Mouse (Mus musculus) MEL (cell line): Measurements from ENCODE around the gene Lbx2. TPM values are rescaled to one million over a fixed set of nuclear protein-coding genes. Genes with fewer than 3 reads are reported as not detected.

ENCODE experiments used
- DNase-seq: peaks from one replicate; pipeline ENCODE4 v3.0.0; 2011; ENCODE audit warnings: low read depth, low spot score
- H3K27ac ChIP-seq: 2 replicates; pipeline ENCODE4 v1.5.1; 2012; ENCODE audit warnings: low read depth, mild to moderate bottlenecking, control low read depth, low read length, moderate library complexity; ENCODE audit not compliant: control insufficient read depth
- H3K27me3 ChIP-seq, 2 experiments: fragments of 150-350 bp in 1 of 2; sonication (generic) in 1 of 2; 2 replicates each; pipeline ENCODE4 v1.6.1; 2012; ENCODE audit warnings: low read length in 2 of 2, mild to moderate bottlenecking in 2 of 2, improper control_type of control experiment in 1 of 2, moderate library complexity in 1 of 2; ENCODE audit not compliant: insufficient read depth in 2 of 2, control insufficient read depth in 1 of 2
- H3K36me3 ChIP-seq, 2 experiments: 2 replicates each; pipeline ENCODE4 v1.6.1; 2012 to 2014; ENCODE audit warnings: low read length in 2 of 2, improper control_type of control experiment in 1 of 2, inconsistent platforms in 1 of 2, mild to moderate bottlenecking in 1 of 2; ENCODE audit not compliant: insufficient read depth in 2 of 2, control insufficient read depth in 1 of 2
- H3K4me1 ChIP-seq, 2 experiments: fragments of 150-350 bp in 1 of 2; sonication (generic) in 1 of 2; 2 replicates each; pipeline ENCODE4 v1.6.1; 2012; ENCODE audit warnings: low read length in 2 of 2, improper control_type of control experiment in 1 of 2, mild to moderate bottlenecking in 1 of 2; ENCODE audit not compliant: insufficient read depth in 2 of 2, control insufficient read depth in 1 of 2
- H3K4me3 ChIP-seq, 2 experiments: fragments of 150-350 bp in 1 of 2; sonication (generic) in 1 of 2; 2 replicates each; pipeline ENCODE4 v1.5.1; 2012; ENCODE audit warnings: low read depth in 2 of 2, low read length in 2 of 2, mild to moderate bottlenecking in 2 of 2, moderate library complexity in 2 of 2, control low read depth in 1 of 2, improper control_type of control experiment in 1 of 2; ENCODE audit not compliant: control insufficient read depth in 1 of 2, insufficient read depth in 1 of 2
- H3K79me2 ChIP-seq: 2 replicates; pipeline ENCODE4 v1.6.1; 2012; ENCODE audit warnings: mild to moderate bottlenecking, low read length, moderate library complexity; ENCODE audit not compliant: control insufficient read depth, poor library complexity, insufficient read depth
- H3K9ac ChIP-seq: 2 replicates; pipeline ENCODE4 v1.6.1; 2012; ENCODE audit warnings: low read depth, mild to moderate bottlenecking, control low read depth, low read length, moderate library complexity; ENCODE audit not compliant: control insufficient read depth, poor library complexity, severe bottlenecking
- H3K9me3 ChIP-seq: fragments of 150-350 bp; sonication (generic); replicated peaks from 2 replicates; pipeline ENCODE4 v1.6.1; 2012; ENCODE audit warnings: mild to moderate bottlenecking, low read length, improper control_type of control experiment, moderate library complexity; ENCODE audit not compliant: insufficient read depth
- CHD2 ChIP-seq: IDR thresholded peaks from 2 replicates; pipeline ENCODE4 v1.6.1; 2011; ENCODE audit warnings: low read length, improper control_type of control experiment
- E2F4 ChIP-seq: IDR thresholded peaks from 2 replicates; pipeline ENCODE4 v1.6.1; 2011; ENCODE audit warnings: low read depth, low read length, improper control_type of control experiment, borderline replicate concordance
- ETS1 ChIP-seq: IDR thresholded peaks from 2 replicates; pipeline ENCODE4 v1.6.1; 2012; ENCODE audit warnings: low read depth, mild to moderate bottlenecking, inconsistent platforms, low read length, improper control_type of control experiment, moderate library complexity
- JUND ChIP-seq: IDR thresholded peaks from 2 replicates; pipeline ENCODE4 v1.6.1; 2011; ENCODE audit warnings: low read depth, mild to moderate bottlenecking, improper control_type of control experiment, low read length
- MAFK ChIP-seq: IDR thresholded peaks from 2 replicates; pipeline ENCODE4 v1.6.1; 2011; ENCODE audit warnings: low read depth, mild to moderate bottlenecking, low read length, improper control_type of control experiment, borderline replicate concordance
- MAZ ChIP-seq: IDR thresholded peaks from 2 replicates; pipeline ENCODE4 v1.6.1; 2012; ENCODE audit warnings: low read depth, mild to moderate bottlenecking, inconsistent platforms, low read length, improper control_type of control experiment
- MYB ChIP-seq: IDR thresholded peaks from 2 replicates; pipeline ENCODE4 v1.6.1; 2011; ENCODE audit warnings: mild to moderate bottlenecking, low read depth, low read length, improper control_type of control experiment
- MYC ChIP-seq: IDR thresholded peaks from 2 replicates; pipeline ENCODE4 v1.6.1; 2011; ENCODE audit warnings: low read depth, mild to moderate bottlenecking, low read length, improper control_type of control experiment, moderate library complexity
- POLR2A ChIP-seq, 2 experiments: IDR thresholded peaks; 2 replicates each; pipeline ENCODE4 v1.6.1; 2011 to 2012; ENCODE audit warnings: low read length in 2 of 2, mild to moderate bottlenecking in 2 of 2, control low read depth in 1 of 2, improper control_type of control experiment in 1 of 2, low read depth in 1 of 2, moderate library complexity in 1 of 2; ENCODE audit not compliant: control insufficient read depth in 1 of 2, insufficient read depth in 1 of 2, poor library complexity in 1 of 2
- RAD21 ChIP-seq: IDR thresholded peaks from 2 replicates; pipeline ENCODE4 v1.6.1; 2011; ENCODE audit warnings: mild to moderate bottlenecking, low read depth, low read length, improper control_type of control experiment
- RCOR1 ChIP-seq: IDR thresholded peaks from 2 replicates; pipeline ENCODE4 v1.6.1; 2012; ENCODE audit warnings: low read depth, mild to moderate bottlenecking, inconsistent platforms, low read length, improper control_type of control experiment
- TAL1 ChIP-seq: IDR thresholded peaks from 2 replicates; pipeline ENCODE4 v1.6.1; 2012; ENCODE audit warnings: mild to moderate bottlenecking, inconsistent platforms, low read length, moderate library complexity, mixed read lengths
- TBP ChIP-seq: IDR thresholded peaks from 2 replicates; pipeline ENCODE4 v1.8.0; 2011; ENCODE audit warnings: low read depth, low read length, improper control_type of control experiment
- UBTF ChIP-seq: IDR thresholded peaks from 2 replicates; pipeline ENCODE4 v1.6.1; 2012; ENCODE audit warnings: low read depth, mild to moderate bottlenecking, inconsistent platforms, low read length, improper control_type of control experiment, moderate library complexity, borderline replicate concordance; ENCODE audit not compliant: insufficient read depth
- USF2 ChIP-seq, 2 experiments: IDR thresholded peaks; 2 replicates each; pipeline ENCODE4 v1.6.1; 2011 to 2012; ENCODE audit warnings: improper control_type of control experiment in 2 of 2, low read length in 2 of 2, borderline replicate concordance in 1 of 2, inconsistent platforms in 1 of 2, low read depth in 1 of 2, mild to moderate bottlenecking in 1 of 2; ENCODE audit not compliant: insufficient read depth in 1 of 2
- ZMIZ1 ChIP-seq: IDR thresholded peaks from 2 replicates; pipeline ENCODE4 v1.6.1; 2012; ENCODE audit warnings: low read depth, mild to moderate bottlenecking, inconsistent platforms, low read length, improper control_type of control experiment, moderate library complexity
- ZNF384 ChIP-seq: IDR thresholded peaks from 2 replicates; pipeline ENCODE4 v1.6.1; 2012; ENCODE audit warnings: low read depth, mild to moderate bottlenecking, inconsistent platforms, low read length, improper control_type of control experiment
- polyA plus RNA-seq, 2 experiments: library from polyadenylated mRNA; stranded (reverse) in 1 of 2; unstranded in 1 of 2; fragments of >175 nt in 1 of 2; fragments of >200 nt in 1 of 2; gene quantifications; 2 replicates each; pipeline versions ENCODE4 v1.2.1 to v1.2.4; 2012; ENCODE audit warnings: low replicate concordance in 2 of 2, low read depth in 1 of 2; ENCODE audit not compliant: insufficient read length in 2 of 2, insufficient read depth in 1 of 2, missing spikeins in 1 of 2
- total RNA-seq: library from RNA; depleted of rRNA; stranded (reverse); fragments of 300-350 nt; gene quantifications from 2 replicates; pipeline ENCODE4 v1.2.3, GENCODE M21; 2012

Lbx2 gene
- total and polyA plus RNA-seq, 3 experiments, result 0.58 to 0.85 TPM; not detected in 1

DNA sequence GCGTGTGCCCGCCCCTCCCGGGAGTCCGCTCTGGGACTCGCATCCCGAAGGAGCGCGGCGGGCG lies 16.1 kb upstream of the Lbx2 start, which contains the start of gene Tlx2:
Gene Tlx2, minus strand, starts transcription at position 47 of the 64 bp plus-strand sequence.
- Histone ChIP-seq H3K4me1 (no peaks in the 10 kb centered on the region), H3K9me3 (no peaks in the 10 kb centered on the region), H3K27ac (no peak within 1 kb of the TSS), H3K4me3 (no peak within 1 kb of the TSS), H3K9ac (no peak within 1 kb of the TSS), H3K27me3 (no peaks in the 10 kb centered on the region), H3K79me2 (no peaks in the 10 kb centered on the region), H3K36me3 (no peaks in the 10 kb centered on the region)
- no peak for DNase-seq
- TF ChIP-seq JUND, result no peak
- TF ChIP-seq TAL1, result no peak
- no peak for TF ChIP-seq E2F4
- TF ChIP-seq MAFK, result no peak
- TF ChIP-seq UBTF, result no peak
- TF ChIP-seq USF2 (IDR thresholded peaks at IDR 0.05; ENCODE audit: borderline replicate concordance in 1 of 2, insufficient read depth in 1 of 2, low read depth in 1 of 2, low read length in 2 of 2), result no peak
- TF ChIP-seq RAD21, result no peak
- no peak for TF ChIP-seq RCOR1
- TF ChIP-seq ZMIZ1, result no peak
- TF ChIP-seq CHD2, result no peak
- no peak for TF ChIP-seq MAZ
- no peak for TF ChIP-seq ZNF384
- no peak for TF ChIP-seq ETS1
- TF ChIP-seq POLR2A (IDR thresholded peaks at IDR 0.05; ENCODE audit: control insufficient read depth in 1 of 2, insufficient read depth in 1 of 2, low read depth in 1 of 2, low read length in 2 of 2, poor library complexity in 1 of 2), result no peak

DNA sequence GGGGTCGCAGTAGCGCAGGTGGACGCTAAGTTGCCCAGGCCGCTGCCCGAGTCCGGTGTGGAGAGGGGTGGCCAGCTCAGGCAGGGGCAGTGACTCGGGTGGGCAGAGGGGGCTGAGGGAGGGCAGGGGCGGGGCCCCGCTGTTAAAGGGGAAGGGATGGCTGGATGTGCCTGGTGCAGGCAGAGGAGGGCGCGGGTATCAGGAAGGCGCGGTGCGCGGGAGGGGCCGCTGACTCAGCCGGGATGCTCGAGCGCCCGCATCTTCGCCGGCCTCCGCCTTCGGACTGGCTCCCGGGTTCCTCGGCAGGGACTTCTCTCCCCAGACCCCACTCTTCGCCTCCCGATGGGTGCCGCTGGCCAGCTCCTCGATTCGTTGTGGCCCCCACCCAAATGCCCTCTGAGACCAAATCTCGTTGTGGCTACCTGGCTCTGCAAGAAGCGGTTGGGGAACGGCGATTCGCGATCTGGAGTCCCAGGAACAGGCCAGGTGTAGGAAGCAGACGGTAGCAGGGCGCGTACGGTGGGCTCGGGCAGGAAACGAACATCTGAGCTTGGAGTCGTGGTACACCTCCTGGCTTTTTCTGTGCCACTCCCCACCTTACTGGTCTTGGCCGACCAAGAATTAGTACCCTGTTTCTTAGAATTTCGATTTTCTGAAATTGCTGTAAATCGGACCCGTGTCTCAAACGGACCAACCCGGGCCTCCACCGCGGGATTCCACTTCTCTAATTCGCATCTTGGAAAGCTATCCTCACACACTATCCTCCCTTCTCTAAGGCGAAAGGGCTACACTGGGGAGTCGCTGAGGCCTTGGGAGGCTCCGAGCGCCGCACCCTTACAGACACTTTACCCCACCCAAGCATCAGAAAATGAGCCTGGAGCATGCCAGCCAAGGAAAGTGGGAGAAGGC lies 15.6 kb upstream of the Lbx2 start:
- H3K27ac ChIP-seq, result no peak overlapping the region
- no peaks in the 10 kb centered on the region for H3K4me1 ChIP-seq
- no peaks in the 10 kb centered on the region for H3K79me2 ChIP-seq
- no peaks in the 10 kb centered on the region for H3K27me3 ChIP-seq
- no peak for DNase-seq
- no peaks in the 10 kb centered on the region for H3K36me3 ChIP-seq
- TF ChIP-seq TBP (no peak), MYB (no peak), MYC (no peak)
- TF ChIP-seq, all 39 proteins: peak for 0
- Histone ChIP-seq H3K4me3 (no peak overlapping the region), H3K9ac (no peak overlapping the region), H3K9me3 (no peaks in the 10 kb centered on the region)
